Mouse (Mus musculus) urinary bladder, postnatal 0 days (tissue): Measurements from ENCODE around the gene Isg20. TPM values are rescaled to one million over a fixed set of nuclear protein-coding genes. Genes with fewer than 3 reads are reported as not detected.

Source experiments
- microRNA-seq: library from miRNA; unstranded; fragments of <30 nt; microRNA quantifications from one replicate; pipeline ENCODE4, GENCODE M21; 2016
- polyA plus RNA-seq: library from polyadenylated mRNA; unstranded; fragments of >200 nt; fragmentation: Nextera tagmentation; extraction: Ambion mirVana; gene quantifications from 2 replicates; pipeline ENCODE4 v1.2.1, GENCODE M21; 2015

Gene Isg20
- 19.7 and 27.3 TPM in 2 replicates for polyA plus RNA-seq

GRCm38 (mm10) chr7:78912974-78913474 lies at the start of gene Isg20:
Gene Isg20 (plus strand): TSS chr7:78913424.

DNA sequence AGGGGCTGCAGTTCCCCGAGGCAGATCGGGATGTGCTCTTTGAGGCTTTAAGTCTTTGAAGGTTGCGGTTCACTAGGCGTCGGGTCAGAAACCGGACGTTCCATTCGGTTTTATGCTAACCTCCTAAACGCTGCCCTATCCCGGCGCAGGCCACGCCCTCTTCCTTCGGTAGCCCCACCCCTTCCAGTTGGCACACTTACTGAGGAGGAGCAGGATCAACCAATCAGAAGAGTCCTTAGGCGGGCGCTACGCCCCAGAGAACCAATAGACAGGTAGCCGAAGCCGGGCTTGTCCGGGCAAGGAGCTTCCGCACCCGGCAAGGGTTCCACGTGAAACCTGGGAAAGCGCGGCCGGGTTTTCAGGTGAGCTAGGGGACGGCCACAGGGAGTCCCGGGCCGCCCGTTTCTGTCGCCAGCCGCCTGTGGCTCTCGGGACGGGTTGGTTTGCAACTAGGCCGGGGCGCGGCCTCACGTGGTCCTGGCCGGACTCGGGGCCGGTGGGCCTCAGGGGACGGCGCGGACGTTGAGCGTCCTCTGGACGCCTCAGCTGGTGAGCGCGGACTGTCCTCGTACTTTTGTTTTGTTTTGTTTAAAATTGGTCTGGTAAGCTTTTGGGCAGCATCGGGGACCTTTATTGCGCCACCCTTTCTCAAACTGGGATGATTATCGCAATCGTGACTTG lies 17.4 kb upstream of the Isg20 start, which contains the start of gene Aen:
Aen (plus strand) TSS at position 202 of the 681 bp plus-strand sequence.

Small RNA genes lying within 50 kb of the gene (microRNA-seq; reads per million reads assigned to microRNA genes)
- 1.2 reads per million for gene Mir7-2

Other genes with a start within 250 kb of the Isg20 start
- gene Ntrk3, start 175.4 kb upstream of the Isg20 start, polyA plus RNA-seq: 1.3 and 1.9 TPM in 2 replicates
- gene Mrps11, start 130.3 kb upstream of the Isg20 start, polyA plus RNA-seq: 40.5 and 48.5 TPM in 2 replicates
- 45.5 and 50.2 TPM in 2 replicates for gene Mrpl46, start 129.9 kb upstream of the Isg20 start, polyA plus RNA-seq
- 7.9 and 9.5 TPM in 2 replicates for gene Det1, start 66.2 kb upstream of the Isg20 start, polyA plus RNA-seq
- 46.6 and 47.1 TPM in 2 replicates for gene Aen, start 17.6 kb upstream of the Isg20 start, polyA plus RNA-seq
- 0.19 and 0.30 TPM in 2 replicates for gene Acan, start 140.1 kb downstream of the Isg20 start, polyA plus RNA-seq
- gene Hapln3, start 217.6 kb downstream of the Isg20 start, polyA plus RNA-seq: 0.82 and 1.5 TPM in 2 replicates
- gene Mfge8, start 235.6 kb downstream of the Isg20 start, polyA plus RNA-seq: 239 and 240 TPM in 2 replicates